In genomic region chr1:73251911-73252356, GRCm38 (mm10) we compare ENCODE assay signal across 18 mouse cellular contexts.
DNase-seq lines count a peak whose midpoint lies in the region; ATAC-seq and TF ChIP-seq lines count a peak whose summit lies in the region.
"Had no signal": no experiment of that assay in that cellular context is flagged by ENCODE, and none has a peak within 500 bp of the region (broad histone marks: within the 10 kb centered on the region; RNA-seq: fewer than 3 reads in every experiment).

No protein-coding gene starts in this region.

- no peak overlapping the region for H3K4me2 ChIP-seq in midbrain, embryonic 13.5 days (replicated peaks)
- H3K4me2 ChIP-seq in embryonic facial prominence, embryonic 14.5 days (ENCODE audit: low read depth, low read length), result peak overlapping the region; percentile 31
- peak overlapping the region; percentile 19 for H3K4me2 ChIP-seq in limb, embryonic 15.5 days
- H3K4me2 ChIP-seq: forebrain, embryonic 13.5 days; heart, embryonic 12.5 days; hindbrain, embryonic 12.5 days had no signal

- no peaks in the 10 kb centered on the region for H3K27me3 ChIP-seq in midbrain, embryonic 10.5 days (ENCODE audit: low read depth, poor library complexity, severe bottlenecking)
- no peaks in the 10 kb centered on the region for H3K27me3 ChIP-seq in midbrain, embryonic 13.5 days
- no peaks in the 10 kb centered on the region for H3K27me3 ChIP-seq in embryonic facial prominence, embryonic 14.5 days (replicated peaks; ENCODE audit: control insufficient read depth, insufficient read depth, low read length)
- no peaks in the 10 kb centered on the region for H3K27me3 ChIP-seq in limb, embryonic 15.5 days
- H3K27me3 ChIP-seq: forebrain, embryonic 13.5 days; heart, embryonic 12.5 days; hindbrain, embryonic 12.5 days; megakaryocyte, embryonic 14.5 days had no signal

- H3K36me3 ChIP-seq in midbrain, embryonic 10.5 days, result no peaks in the 10 kb centered on the region
- no peaks in the 10 kb centered on the region for H3K36me3 ChIP-seq in midbrain, embryonic 13.5 days
- no peaks in the 10 kb centered on the region for H3K36me3 ChIP-seq in embryonic facial prominence, embryonic 14.5 days (ENCODE audit: control insufficient read depth, insufficient read depth, low read length)
- H3K36me3 ChIP-seq in limb, embryonic 15.5 days, result no peaks in the 10 kb centered on the region
- H3K36me3 ChIP-seq: heart, embryonic 12.5 days; hindbrain, embryonic 12.5 days had no signal

- no peak overlapping the region for H3K4me3 ChIP-seq in midbrain, embryonic 10.5 days
- H3K4me3 ChIP-seq in midbrain, embryonic 13.5 days (replicated peaks), result no peak overlapping the region
- no peak overlapping the region for H3K4me3 ChIP-seq in embryonic facial prominence, embryonic 14.5 days (ENCODE audit: low read depth, low read length)
- no peak overlapping the region for H3K4me3 ChIP-seq in limb, embryonic 15.5 days
- no peak overlapping the region for H3K4me3 ChIP-seq in left cerebral cortex, adult 2 months
- H3K4me3 ChIP-seq: forebrain, embryonic 13.5 days; heart, embryonic 12.5 days; hindbrain, embryonic 12.5 days; layer of hippocampus, adult 2 months; megakaryocyte, embryonic 14.5 days; myocyte had no signal

- DNase-seq in midbrain, embryonic 10.5 days (ENCODE audit: low spot score), result no peak
- peak; percentile 24 for DNase-seq in embryo, embryonic 11.5 days (ENCODE audit: low read depth, low spot score)
- peak; percentile 86 for DNase-seq in embryonic facial prominence, embryonic 14.5 days (ENCODE audit: low spot score)
- DNase-seq in left cerebral cortex, adult 2 months (ENCODE audit: extremely low spot score in 1 of 2, low spot score in 2 of 2), result no peak
- DNase-seq in left cerebral cortex, postnatal 14 days (ENCODE audit: low spot score in 2 of 2), result no peak
- no peak for DNase-seq in kidney, adult 18-20 months
- DNase-seq: cerebellum, postnatal 36 days; gastrocnemius, postnatal 10 days; kidney, adult 8-10 months had no signal

- intact Hi-C loops in left cerebral cortex, adult 2 months (cut with DNase I), result no loop called here
- intact Hi-C loops in left cerebral cortex, postnatal 14 days (cut with DNase I), result no loop called here

- H3K9me3 ChIP-seq in midbrain, embryonic 10.5 days (replicated peaks), result no peaks in the 10 kb centered on the region
- no peaks in the 10 kb centered on the region for H3K9me3 ChIP-seq in midbrain, embryonic 13.5 days
- H3K9me3 ChIP-seq in embryonic facial prominence, embryonic 14.5 days (ENCODE audit: control insufficient read depth, low read length), result no peaks in the 10 kb centered on the region
- H3K9me3 ChIP-seq in limb, embryonic 15.5 days, result no peaks in the 10 kb centered on the region
- H3K9me3 ChIP-seq: forebrain, embryonic 13.5 days; heart, embryonic 12.5 days; hindbrain, embryonic 12.5 days had no signal

- ATAC-seq in midbrain, embryonic 13.5 days, result no peak
- ATAC-seq in embryonic facial prominence, embryonic 14.5 days (ENCODE audit: low read depth), result peak; percentile 91
- ATAC-seq in limb, embryonic 15.5 days (ENCODE audit: insufficient number of reproducible peaks, low FRiP score, low TSS enrichment, low read depth), result 0 out of 2 replicates have a peak, but pooled peaks have one; percentile 74
- ATAC-seq: forebrain, embryonic 13.5 days had no signal

- H3K9ac ChIP-seq in midbrain, embryonic 13.5 days (replicated peaks), result no peak overlapping the region
- H3K9ac ChIP-seq in embryonic facial prominence, embryonic 14.5 days (ENCODE audit: low read depth, low read length), result no peak overlapping the region
- no peak overlapping the region for H3K9ac ChIP-seq in limb, embryonic 15.5 days
- H3K9ac ChIP-seq: forebrain, embryonic 13.5 days; heart, embryonic 12.5 days; hindbrain, embryonic 12.5 days; liver, embryonic 14.5 days had no signal

- TF ChIP-seq CTCF in left cerebral cortex, adult 2 months (IDR thresholded peaks at IDR 0.05), result no peak

- 0 out of 2 replicates have a peak overlapping the region, but pooled peaks have one; percentile 17 for H3K27ac ChIP-seq in midbrain, embryonic 10.5 days (replicated peaks)
- H3K27ac ChIP-seq in midbrain, embryonic 13.5 days, result no peak overlapping the region
- peak overlapping the region; percentile 63 for H3K27ac ChIP-seq in embryonic facial prominence, embryonic 14.5 days (replicated peaks; ENCODE audit: low read depth, low read length)
- peak overlapping the region; percentile 43; the same call in 1 of the 2 replicates for H3K27ac ChIP-seq in limb, embryonic 15.5 days
- H3K27ac ChIP-seq in left cerebral cortex, adult 2 months, result no peak overlapping the region
- H3K27ac ChIP-seq: forebrain, embryonic 13.5 days; hindbrain, embryonic 12.5 days; layer of hippocampus, adult 2 months; liver, embryonic 14.5 days had no signal

- H3K4me1 ChIP-seq in midbrain, embryonic 10.5 days, result no peaks in the 10 kb centered on the region
- no peaks in the 10 kb centered on the region for H3K4me1 ChIP-seq in midbrain, embryonic 13.5 days (replicated peaks)
- peaks cover 14% of the 10 kb centered on the region for H3K4me1 ChIP-seq in embryonic facial prominence, embryonic 14.5 days (ENCODE audit: control insufficient read depth, insufficient read depth, low read length)
- peaks cover 10% of the 10 kb centered on the region for H3K4me1 ChIP-seq in limb, embryonic 15.5 days
- H3K4me1 ChIP-seq: forebrain, embryonic 13.5 days; hindbrain, embryonic 12.5 days; megakaryocyte, embryonic 14.5 days had no signal

- WGBS in midbrain, embryonic 10.5 days, result 66% methylated on average over 12 of the region's 12 CpGs
- WGBS in midbrain, embryonic 13.5 days, result 74% methylated on average over 12 of the region's 12 CpGs
- 14% methylated on average over 12 of the region's 12 CpGs for WGBS in embryonic facial prominence, embryonic 14.5 days
- 16% methylated on average over 12 of the region's 12 CpGs for WGBS in limb, embryonic 15.5 days

Comparison
In these comparisons a context has a peak if more than half of its experiments do, and no peak if none do; other contexts are left out.
1. H3K27ac ChIP-seq: peak in midbrain, embryonic 10.5 days (single experiment), embryonic facial prominence, embryonic 14.5 days (single experiment) and limb, embryonic 15.5 days (single experiment); none in midbrain, embryonic 13.5 days (single experiment) and left cerebral cortex, adult 2 months (single experiment).
2. DNase-seq: peak in embryo, embryonic 11.5 days (single experiment) and embryonic facial prominence, embryonic 14.5 days (single experiment); none in midbrain, embryonic 10.5 days (single experiment), left cerebral cortex, adult 2 months (0 of 2), left cerebral cortex, postnatal 14 days (0 of 2) and kidney, adult 18-20 months (single experiment).